Mouse (Mus musculus): ENCODE results near the gene Herc4. TPM values are rescaled to one million over a fixed set of nuclear protein-coding genes. Genes with fewer than 3 reads are reported as not detected.
A peak's percentile ranks its signal among the peaks of the same experiment; 100 is the strongest.
"Not testable (repeated sequence)": the region's sequence is repeated elsewhere in the genome, so short reads cannot be mapped to it uniquely, and the experiment has no call there.

Gene Herc4
- total RNA-seq, 2 experiments from 2014 or later = 18.1 to 20.6 TPM

DNA sequence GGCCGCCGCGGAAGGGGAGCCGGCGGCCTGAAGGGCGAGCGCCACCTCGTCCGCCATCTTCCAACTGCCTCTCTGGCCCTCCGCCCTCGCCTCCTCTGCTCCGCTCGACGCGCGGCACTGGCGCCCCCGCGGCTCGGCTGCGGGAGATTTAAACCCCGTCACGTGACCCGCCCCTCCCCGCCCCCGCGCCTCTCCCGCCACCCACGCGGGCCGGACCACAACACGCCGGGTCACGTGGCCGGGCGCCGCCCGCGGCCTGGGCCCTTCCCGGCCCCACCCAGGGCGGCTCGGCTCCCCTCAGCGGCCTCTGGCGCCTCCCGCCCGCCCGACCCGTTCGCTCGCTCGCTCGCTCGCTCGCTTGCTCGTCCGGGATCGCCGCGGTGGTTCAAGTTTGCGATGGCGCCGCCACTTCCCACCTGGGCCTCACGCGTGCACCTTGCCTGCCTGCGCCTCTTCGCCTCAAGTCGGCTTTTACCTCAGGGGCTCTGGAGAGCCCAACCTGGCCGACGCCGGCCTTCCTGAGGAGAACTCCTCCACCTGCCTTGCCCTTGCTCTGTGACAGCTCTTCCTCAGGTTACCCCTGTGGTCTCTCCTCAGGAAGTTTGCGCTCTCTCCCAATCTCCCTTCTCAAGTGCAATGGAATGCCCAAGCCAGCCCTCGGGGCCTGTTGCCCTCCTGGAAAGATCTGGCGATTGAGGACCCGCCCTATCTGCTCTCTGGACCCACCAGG is 95.5 kb downstream of the Herc4 start:
- intact Hi-C loops (cut with DNase I; ENCODE audit: low total_unique reads) = no loop called here
- peak; percentile 93 for DNase-seq

DNA sequence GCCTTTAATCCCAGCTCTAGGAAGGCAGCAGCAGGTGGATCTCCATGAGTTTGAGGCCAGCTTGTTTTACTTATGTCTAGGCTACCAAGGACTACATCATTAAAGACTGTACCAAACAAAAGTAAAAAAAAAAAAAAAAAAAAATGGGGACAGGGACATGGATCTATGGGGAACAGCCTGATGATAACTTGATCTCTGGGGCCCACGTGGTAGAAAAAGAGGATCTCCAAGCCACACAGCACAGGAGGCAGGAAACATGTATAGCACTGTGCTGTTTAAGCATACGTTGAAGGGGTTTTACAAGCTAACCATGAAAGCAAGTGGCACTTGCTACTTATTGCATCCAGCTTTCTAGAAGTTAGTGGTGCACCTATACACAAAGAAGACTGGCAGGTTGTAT is 97.7 kb downstream of the Herc4 start:
- intact Hi-C loops (cut with DNase I; ENCODE audit: low total_unique reads) = loop anchor here (5.0 kb wide), 1 partner anchor 36 kb away; no protein-coding TSS in a partner anchor
- no peak for DNase-seq

DNA sequence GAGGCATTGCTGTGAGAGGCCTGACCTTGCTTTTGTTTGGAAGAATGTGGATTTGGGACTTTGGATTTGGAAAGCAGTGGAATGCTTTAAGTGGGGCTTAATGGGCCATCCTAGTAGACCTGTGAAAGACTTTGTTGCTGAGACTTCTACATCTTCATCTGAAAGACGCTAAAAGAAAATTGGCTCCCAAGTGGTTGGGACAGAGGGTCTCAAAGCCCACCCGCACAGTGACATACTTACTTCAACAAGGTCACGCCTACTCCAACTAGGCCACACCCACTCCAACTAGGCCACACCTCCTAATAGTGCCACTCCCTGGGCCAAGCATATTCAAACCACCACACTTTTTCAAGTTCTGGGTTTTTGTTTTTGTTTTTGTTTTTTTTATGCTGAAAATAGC is 101.1 kb downstream of the Herc4 start:
- intact Hi-C loops (cut with DNase I; ENCODE audit: low total_unique reads) = loop anchor here (5.0 kb wide), 1 partner anchor 33 kb away; no protein-coding TSS in a partner anchor
- no peak for DNase-seq

DNA sequence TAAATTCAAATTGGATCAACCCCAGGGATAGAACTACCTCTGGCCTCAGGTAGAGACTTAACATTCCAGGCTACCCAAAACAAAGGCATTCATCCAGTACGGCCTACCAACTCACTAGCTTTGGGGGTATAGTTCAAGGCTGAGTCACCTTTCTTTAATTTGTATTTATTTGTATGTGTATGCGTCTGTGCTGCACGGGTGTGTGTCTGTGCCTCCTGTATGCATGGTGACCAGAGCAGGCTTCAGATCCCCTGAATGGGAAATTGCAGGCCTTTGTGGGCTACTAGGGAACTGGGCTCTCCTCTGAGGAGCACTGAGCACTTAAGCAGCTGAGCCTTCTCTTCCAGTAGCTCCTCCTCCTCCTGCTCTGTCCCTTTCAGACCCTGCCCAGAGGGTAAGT is 104.7 kb downstream of the Herc4 start:
- DNase-seq = no peak
- intact Hi-C loops (cut with DNase I; ENCODE audit: low total_unique reads) = no loop called here

DNA sequence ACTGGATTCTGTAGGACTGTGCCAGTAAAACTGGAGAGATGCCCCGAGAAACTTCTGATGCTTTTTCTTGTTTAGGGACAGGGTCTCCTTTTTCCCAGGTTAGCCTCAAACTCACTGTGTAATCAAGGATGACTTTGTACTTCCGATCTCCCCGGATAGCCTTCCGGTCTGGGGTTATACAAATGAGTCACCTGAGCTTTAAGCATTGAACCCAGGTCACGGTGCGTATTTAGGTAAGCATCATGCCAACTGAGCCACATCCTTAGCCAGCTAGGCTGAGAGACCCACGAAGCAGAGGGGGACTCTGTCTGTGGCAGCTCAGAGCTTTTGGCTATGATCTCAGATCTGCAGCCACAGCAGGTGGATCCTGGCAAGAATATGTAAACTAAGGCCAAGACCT is 107.1 kb downstream of the Herc4 start:
- intact Hi-C loops (cut with DNase I; ENCODE audit: low total_unique reads) = no loop called here

DNA sequence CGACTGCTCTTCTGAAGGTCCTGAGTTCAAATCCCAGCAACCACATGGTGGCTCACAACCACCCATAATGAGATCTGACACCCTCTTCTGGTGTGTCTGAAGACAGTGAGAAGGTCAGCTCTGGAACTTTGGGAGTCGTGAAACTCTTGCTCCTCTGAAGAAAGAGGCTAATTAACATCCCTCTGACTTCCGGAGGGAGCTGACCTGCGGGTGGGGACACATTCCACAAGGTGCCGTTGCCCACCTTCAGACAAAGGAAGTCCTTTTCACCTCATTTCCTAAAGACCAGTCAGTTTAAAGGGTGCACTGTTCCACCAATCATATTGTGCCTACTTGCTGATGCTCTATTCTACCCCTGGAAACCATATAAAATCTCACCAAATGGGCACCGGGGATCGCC is 107.5 kb downstream of the Herc4 start:
- DNase-seq; intact Hi-C loops (cut with DNase I; ENCODE audit: low total_unique reads): not testable (repeated sequence)

More for the DNA sequence above, 107.1 kb downstream of the Herc4 start:
- DNase-seq = no peak

DNA sequence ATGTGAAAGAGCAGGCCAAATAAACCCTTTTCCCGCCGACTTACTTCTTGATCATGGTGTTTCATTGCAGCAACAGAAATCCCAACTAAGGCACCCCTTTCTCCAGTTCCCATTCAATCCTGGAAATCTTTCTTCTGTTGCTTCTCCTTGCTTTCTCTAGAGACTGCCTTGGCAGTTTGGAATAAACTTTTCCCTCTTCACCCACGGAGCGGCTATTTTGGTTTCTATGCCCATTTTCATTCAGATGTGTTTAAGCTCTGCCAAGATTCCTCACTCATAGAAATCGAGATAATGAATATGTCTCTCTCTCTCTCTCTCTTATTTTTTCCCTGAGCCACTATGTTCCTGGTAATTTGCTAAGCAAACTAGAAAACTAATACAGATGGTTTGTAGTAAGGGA is 108.5 kb downstream of the Herc4 start:
- intact Hi-C loops (cut with DNase I; ENCODE audit: low total_unique reads) = no loop called here
- no peak for DNase-seq

DNA sequence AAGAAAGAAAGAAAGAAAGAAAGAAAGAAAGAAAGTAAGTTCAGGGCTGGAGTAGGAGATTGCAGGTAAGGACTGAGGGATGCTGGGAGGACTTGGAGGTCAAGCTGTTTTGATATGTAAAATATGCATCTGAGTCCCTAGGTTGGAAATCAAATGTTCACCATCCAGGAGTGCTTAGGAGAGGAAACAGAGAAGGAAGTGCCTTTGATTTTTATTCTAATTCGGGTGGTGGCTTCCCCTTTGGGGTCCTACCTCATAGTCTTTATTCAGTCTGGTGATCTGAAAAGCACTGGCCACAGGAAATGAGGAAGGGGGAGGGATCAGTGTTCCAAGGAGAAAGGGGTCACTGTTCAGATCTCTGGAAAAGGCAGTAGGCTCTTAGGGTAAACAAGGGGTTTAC is 116.9 kb downstream of the Herc4 start:
- DNase-seq = no peak
- intact Hi-C loops (cut with DNase I; ENCODE audit: low total_unique reads) = no loop called here

DNA sequence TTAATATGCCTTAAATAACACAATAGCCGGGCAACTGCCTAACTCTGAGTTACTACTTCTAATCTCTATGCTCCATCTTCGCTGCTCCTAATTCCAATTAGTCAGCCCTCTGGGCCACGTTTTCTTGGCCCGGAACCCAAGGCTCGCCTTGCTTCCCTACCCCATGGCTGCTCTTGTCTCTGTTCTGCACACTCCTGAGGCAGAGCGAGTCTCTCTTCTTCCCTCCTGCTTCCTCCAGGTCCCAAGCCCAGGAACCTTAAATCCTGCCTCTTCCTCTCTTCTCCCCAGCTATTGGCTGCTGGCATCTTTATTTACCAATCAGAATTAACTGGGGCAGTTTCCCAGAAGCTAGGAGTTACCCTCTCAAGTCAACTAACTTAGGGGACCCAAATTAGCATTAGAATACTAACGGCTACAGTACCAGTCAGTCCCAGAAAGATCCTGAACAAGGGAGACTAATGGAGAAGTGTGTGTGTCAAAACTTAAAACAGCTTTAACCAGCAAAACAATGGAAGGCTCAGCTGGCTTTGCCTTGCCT is 122.4 kb downstream of the Herc4 start:
- intact Hi-C loops (cut with DNase I; ENCODE audit: low total_unique reads) = loop anchor here (2.0 kb wide), 1 partner anchor 19 kb away; no protein-coding TSS in a partner anchor

DNA sequence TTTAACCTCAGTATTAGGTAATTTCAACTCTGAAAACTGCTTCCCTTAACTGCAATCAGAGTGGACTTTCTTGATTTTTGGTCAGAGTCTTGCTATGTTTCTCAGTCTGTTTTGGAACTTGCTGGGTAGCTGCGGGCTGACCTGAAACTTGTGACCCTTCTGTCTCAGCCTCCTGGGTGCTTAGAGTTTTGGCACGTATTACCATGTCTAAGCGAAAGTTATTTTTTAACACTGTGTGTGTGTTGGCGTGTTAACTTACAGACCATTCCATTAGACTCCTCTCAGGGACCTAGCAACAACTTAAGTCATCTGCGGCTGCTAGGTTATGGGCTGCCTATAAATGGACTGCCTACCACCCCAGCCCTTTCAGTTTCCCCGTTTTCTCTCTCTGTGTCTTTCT is 123.8 kb downstream of the Herc4 start:
- no peak for DNase-seq
- intact Hi-C loops (cut with DNase I; ENCODE audit: low total_unique reads) = no loop called here

More for the DNA sequence above, 122.4 kb downstream of the Herc4 start:
- DNase-seq = no peak

Other genes starting within 250 kb of the Herc4 start
- 10 to 100 TPM; 12.6 to 14.4 TPM for gene Hnrnph3, start 219.6 kb upstream of the Herc4 start, total RNA-seq (2021)
- 1 to 10 TPM; 1.8 to 2.0 TPM for gene Pbld2, start 219.5 kb upstream of the Herc4 start, total RNA-seq (2021)
- under 1 TPM; 0.45 to 0.47 TPM for gene Pbld1, start 183.6 kb upstream of the Herc4 start, total RNA-seq (2021)
- gene Atoh7, start 144.2 kb upstream of the Herc4 start, total RNA-seq (2021) = 1 to 10 TPM in 1 of 2 experiments, under 1 TPM in 1; 0.41 to 1.1 TPM
- gene Mypn, start 39.9 kb upstream of the Herc4 start, total RNA-seq (2021) = 100 to 1,000 TPM; 240 to 247 TPM
- 1 to 10 TPM; 6.1 to 7.8 TPM for gene Sirt1, start 137.9 kb downstream of the Herc4 start, total RNA-seq (2021)
- gene Dnajc12, start 138.6 kb downstream of the Herc4 start, total RNA-seq (2021) = 10 to 100 TPM in 1 of 2 experiments, 1 to 10 TPM in 1; 9.9 to 11.5 TPM
- not detected for gene Gm7075, start 178.0 kb downstream of the Herc4 start, total RNA-seq (2021)
- gene Ctnna3, start 186.3 kb downstream of the Herc4 start, total RNA-seq (2021) = 10 to 100 TPM; 19.1 to 20.2 TPM